Mouse (Mus musculus): ENCODE results near the gene Ints14. TPM values are rescaled to one million over a fixed set of nuclear protein-coding genes. Genes with fewer than 3 reads are reported as not detected.

Gene Ints14
- total and polyA plus RNA-seq, 3 experiments, result 36.4 to 50.1 (median 43.2) TPM

DNA sequence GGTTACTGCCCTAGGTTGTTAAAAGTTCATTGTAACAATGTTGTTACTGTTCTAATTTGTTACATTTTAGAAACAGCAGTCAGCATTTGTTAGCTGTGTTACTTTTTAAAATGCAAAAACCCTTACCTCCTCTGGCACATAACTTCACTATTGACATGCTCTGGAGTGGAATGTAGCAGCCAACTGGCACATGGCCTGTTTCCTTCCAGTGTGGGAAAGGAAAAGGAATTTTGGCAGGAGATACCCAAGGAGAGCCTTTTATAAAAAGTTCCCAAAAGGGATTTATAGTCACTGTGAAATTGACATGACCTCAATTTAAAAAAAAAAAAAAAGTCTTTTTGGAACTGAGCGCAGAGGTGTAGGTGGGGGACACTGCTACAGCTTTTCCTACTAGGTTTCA, 75.8 kb downstream of the Ints14 start:
- DNase-seq (ENCODE audit: low spot score) (no peak), ATAC-seq (ENCODE audit: extremely low read depth, insufficient number of reproducible peaks, low FRiP score, poor library complexity, severe bottlenecking) (no peak)
- Histone ChIP-seq H3K27me3 (ENCODE audit: insufficient read depth, low read length) (no peaks in the 10 kb centered on the region), H3K9me3 (replicated peaks) (peaks cover 4% of the 10 kb centered on the region; the same call in 1 of the 2 replicates), H3K4me1 (ENCODE audit: insufficient read depth, low read depth, low read length) (peaks cover 35% of the 10 kb centered on the region), H3K36me3 (replicated peaks) (peaks cover 72% of the 10 kb centered on the region), H3K4me3 (ENCODE audit: low read depth, low read length) (no peak overlapping the region)
- TF ChIP-seq TAL1 (conservative IDR thresholded peaks at IDR 0.05; ENCODE audit: low read depth, low read length), result no peak
- TF ChIP-seq GATA2 (IDR thresholded peaks at IDR 0.05; ENCODE audit: borderline replicate concordance, low read depth, low read length), result no peak
- TF ChIP-seq CTCF (IDR thresholded peaks at IDR 0.05; ENCODE audit: low read depth, low read length), result no peak
- no peak for TF ChIP-seq POLR2AphosphoS5 (IDR thresholded peaks at IDR 0.05; ENCODE audit: insufficient replicate concordance, low read depth, low read length)
- no peak for TF ChIP-seq GATA1 (IDR thresholded peaks at IDR 0.05; ENCODE audit: borderline replicate concordance, low read length)

Other genes with a start within 250 kb of the Ints14 start
- 142 and 152 TPM in 2 replicates for gene Rab11a, start 223.1 kb upstream of the Ints14 start, total RNA-seq (2014; fragmentation: Nextera tagmentation)
- gene Rab11a, start 223.1 kb upstream of the Ints14 start, total RNA-seq (2017), result 139 and 166 TPM in 2 replicates
- gene Rab11a, start 223.1 kb upstream of the Ints14 start, polyA plus RNA-seq (2012), result 92.2 and 117 TPM in 2 replicates
- gene Dennd4a, start 149.6 kb upstream of the Ints14 start, total RNA-seq (2014; fragmentation: Nextera tagmentation), result 337 and 417 TPM in 2 replicates
- 71.7 and 81.3 TPM in 2 replicates for gene Dennd4a, start 149.6 kb upstream of the Ints14 start, total RNA-seq (2017)
- gene Dennd4a, start 149.6 kb upstream of the Ints14 start, polyA plus RNA-seq (2012), result 17.6 and 29.0 TPM in 2 replicates
- not detected in 2 replicates for gene Slc24a1, start 9.3 kb upstream of the Ints14 start, total RNA-seq (2014; fragmentation: Nextera tagmentation)
- 0.05 and 0.06 TPM in 2 replicates for gene Slc24a1, start 9.3 kb upstream of the Ints14 start, total RNA-seq (2017)
- not detected in 2 replicates for gene Slc24a1, start 9.3 kb upstream of the Ints14 start, polyA plus RNA-seq (2012)
- gene Hacd3, start 60.8 kb downstream of the Ints14 start, total RNA-seq (2014; fragmentation: Nextera tagmentation), result 22.0 and 22.3 TPM in 2 replicates
- gene Hacd3, start 60.8 kb downstream of the Ints14 start, total RNA-seq (2017), result 48.1 and 49.0 TPM in 2 replicates
- gene Hacd3, start 60.8 kb downstream of the Ints14 start, polyA plus RNA-seq (2012), result 3.0 and 3.3 TPM in 2 replicates
- gene Dpp8, start 71.5 kb downstream of the Ints14 start, total RNA-seq (2014; fragmentation: Nextera tagmentation), result 137 and 145 TPM in 2 replicates
- gene Dpp8, start 71.5 kb downstream of the Ints14 start, total RNA-seq (2017), result 125 and 133 TPM in 2 replicates
- gene Dpp8, start 71.5 kb downstream of the Ints14 start, polyA plus RNA-seq (2012), result 11.6 and 13.6 TPM in 2 replicates
- gene Igdcc4, start 140.6 kb downstream of the Ints14 start, total RNA-seq (2014; fragmentation: Nextera tagmentation), result not detected in 2 replicates
- gene Igdcc4, start 140.6 kb downstream of the Ints14 start, total RNA-seq (2017), result 0.17 and 0.22 TPM in 2 replicates
- gene Igdcc4, start 140.6 kb downstream of the Ints14 start, polyA plus RNA-seq (2012), result not detected in 2 replicates
- not detected in 2 replicates for gene Igdcc3, start 180.3 kb downstream of the Ints14 start, total RNA-seq (2014; fragmentation: Nextera tagmentation)
- gene Igdcc3, start 180.3 kb downstream of the Ints14 start, total RNA-seq (2017), result 0.49 TPM in 1 of 2 replicates, not detected in the other
- not detected in 2 replicates for gene Igdcc3, start 180.3 kb downstream of the Ints14 start, polyA plus RNA-seq (2012)
- 14.8 and 19.5 TPM in 2 replicates for gene Parp16, start 234.4 kb downstream of the Ints14 start, total RNA-seq (2014; fragmentation: Nextera tagmentation)
- gene Parp16, start 234.4 kb downstream of the Ints14 start, total RNA-seq (2017), result 7.7 and 7.8 TPM in 2 replicates
- 15.9 and 19.4 TPM in 2 replicates for gene Parp16, start 234.4 kb downstream of the Ints14 start, polyA plus RNA-seq (2012)

Measured in G1E (cell line).